Mouse (Mus musculus): ENCODE measurements around the gene Epb41l3. TPM values are rescaled to one million over a fixed set of nuclear protein-coding genes. Genes with fewer than 3 reads are reported as not detected.
A peak's percentile ranks its signal among the peaks of the same experiment; 100 is the strongest.

The Epb41l3 gene
- 11.6 and 16.8 TPM in 2 replicates for total RNA-seq (2012; rRNA removed)

DNA sequence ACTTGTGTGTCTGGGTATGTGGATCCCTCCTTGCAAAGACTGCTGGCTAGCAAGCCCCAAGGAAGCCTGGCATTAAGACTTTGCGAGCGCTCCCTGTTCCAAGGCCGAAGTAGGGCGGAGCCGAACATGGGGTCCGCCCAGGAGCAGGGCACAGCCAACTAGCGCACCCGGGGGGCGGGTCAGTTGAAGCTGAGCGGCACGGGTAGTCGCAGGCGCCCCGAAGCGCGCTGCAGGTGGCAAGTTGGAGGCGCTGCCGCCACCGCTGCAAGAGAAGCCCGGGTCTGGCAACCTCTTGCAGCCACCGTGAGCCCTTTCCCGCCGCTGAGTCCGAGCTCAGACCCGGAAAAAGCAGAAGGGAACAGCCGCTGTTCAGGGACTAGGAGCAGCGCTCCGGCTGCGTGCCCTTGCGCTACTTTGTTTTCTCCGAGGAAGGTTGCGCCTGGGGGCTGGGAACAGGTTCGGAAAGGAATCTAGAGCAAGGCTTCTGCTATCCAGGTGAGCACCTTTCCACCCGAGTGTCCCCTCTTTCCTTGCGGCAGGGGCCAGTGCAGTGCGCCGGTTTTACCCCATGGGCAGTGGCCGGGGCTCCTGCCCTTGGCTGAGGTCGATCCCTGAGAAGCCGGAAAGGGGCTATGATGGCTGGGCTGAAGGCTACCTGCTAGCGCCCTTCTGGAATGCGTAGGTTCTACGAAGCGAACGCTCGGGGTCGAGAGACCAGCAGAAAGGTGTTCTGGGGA lies at the start of gene Epb41l3:
Epb41l3 (plus strand) TSS at position 183 of the 737 bp plus-strand sequence.
- TF ChIP-seq ZC3H11A (IDR thresholded peaks at IDR 0.05; ENCODE audit: borderline replicate concordance, low read depth, low read length) (no peak), MAFK (IDR thresholded peaks at IDR 0.05; ENCODE audit: insufficient read depth, low read depth, low read length) (no peak), ZNF384 (IDR thresholded peaks at IDR 0.05; ENCODE audit: low read depth, low read length) (no peak), HCFC1 (IDR thresholded peaks at IDR 0.05; ENCODE audit: borderline replicate concordance, insufficient read depth, low read length) (no peak)
- DNase-seq (ENCODE audit: low read depth, low spot score), result peak; percentile 75
- Histone ChIP-seq H3K27ac (ENCODE audit: insufficient read depth, low read depth, low read length, poor library complexity, severe bottlenecking) (no peak within 1 kb of the TSS), H3K9me3 (ENCODE audit: control insufficient read depth, insufficient read depth, low read depth, low read length) (no peaks in the 10 kb centered on the region), H3K36me3 (ENCODE audit: control insufficient read depth, insufficient read depth, low read length, poor library complexity, severe bottlenecking) (no peaks in the 10 kb centered on the region), H3K4me3 (ENCODE audit: insufficient read depth in 1 of 2, low read depth in 1 of 2, low read length in 2 of 2, poor library complexity in 1 of 2, severe bottlenecking in 1 of 2) (peak within 1 kb of the TSS; percentile 62 to 74), H3K4me1 (ENCODE audit: control insufficient read depth in 2 of 2, insufficient read depth in 2 of 2, low read length in 2 of 2, poor library complexity in 1 of 2) (no peaks in the 10 kb centered on the region), H3K9ac (ENCODE audit: insufficient read depth, low read depth, low read length, poor library complexity, severe bottlenecking) (peak within 1 kb of the TSS; percentile 9; the same call in 1 of the 2 replicates)
- in situ Hi-C loops (cut with MboI; ENCODE audit: low sequenced_read_pairs in 2 of 2, unreplicated experiment in 2 of 2), result no loop called here

DNA sequence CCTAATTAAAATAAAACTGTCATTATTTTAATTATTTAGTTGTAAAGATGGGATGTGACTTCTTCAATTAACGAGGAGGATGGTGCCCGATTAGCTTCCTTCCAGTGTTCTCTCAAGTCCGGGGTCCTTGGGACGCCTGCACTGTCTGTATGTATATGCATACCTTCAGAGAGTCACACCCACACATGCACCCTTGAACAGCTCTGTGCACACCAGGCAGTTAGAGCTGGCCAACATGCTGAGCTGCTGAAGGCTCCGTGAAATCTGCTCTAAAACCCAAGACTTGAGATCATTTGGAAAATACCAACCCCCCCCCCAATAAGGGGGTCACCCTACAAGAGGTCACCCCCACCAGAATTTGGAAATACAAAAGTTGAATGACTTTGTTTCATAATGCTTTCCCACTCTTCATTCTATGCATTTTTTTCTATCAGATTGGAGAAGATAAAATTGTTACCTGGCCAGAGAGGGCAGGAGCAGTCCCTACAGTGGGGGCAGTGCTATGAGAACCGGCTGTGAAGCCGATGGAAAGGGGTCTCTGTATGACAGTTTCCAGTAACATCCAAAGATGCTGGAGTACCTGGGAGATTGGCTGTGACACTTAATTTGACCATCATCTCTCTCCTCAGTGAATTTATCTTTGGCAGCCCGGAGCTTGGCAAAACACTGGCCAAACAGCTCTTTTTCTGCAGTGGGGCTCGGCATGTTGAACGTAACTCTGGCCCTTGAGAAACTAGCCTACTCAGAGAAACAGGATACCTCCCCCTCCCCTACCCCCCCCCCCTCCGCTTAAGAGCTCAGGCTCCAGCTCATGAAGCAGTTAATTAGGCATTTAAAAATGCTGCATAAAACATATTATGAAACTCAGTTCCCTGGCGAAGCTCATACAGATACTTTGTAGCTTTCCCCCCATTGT lies 36.5 kb upstream of the Epb41l3 start:
- Histone ChIP-seq H3K9ac (ENCODE audit: insufficient read depth, low read depth, low read length, poor library complexity, severe bottlenecking) (no peak overlapping the region), H3K27ac (ENCODE audit: insufficient read depth, low read depth, low read length, poor library complexity, severe bottlenecking) (no peak overlapping the region), H3K4me3 (ENCODE audit: insufficient read depth in 1 of 2, low read depth in 1 of 2, low read length in 2 of 2, poor library complexity in 1 of 2, severe bottlenecking in 1 of 2) (no peak overlapping the region), H3K36me3 (ENCODE audit: control insufficient read depth, insufficient read depth, low read length, poor library complexity, severe bottlenecking) (no peaks in the 10 kb centered on the region), H3K9me3 (ENCODE audit: control insufficient read depth, insufficient read depth, low read depth, low read length) (no peaks in the 10 kb centered on the region), H3K4me1 (ENCODE audit: control insufficient read depth in 2 of 2, insufficient read depth in 2 of 2, low read length in 2 of 2, poor library complexity in 1 of 2) (no peaks in the 10 kb centered on the region)
- in situ Hi-C loops (cut with MboI; ENCODE audit: low sequenced_read_pairs in 2 of 2, unreplicated experiment in 2 of 2), result no loop called here
- no peak for DNase-seq (ENCODE audit: low read depth, low spot score)
- TF ChIP-seq MAFK (IDR thresholded peaks at IDR 0.05; ENCODE audit: insufficient read depth, low read depth, low read length) (no peak), HCFC1 (IDR thresholded peaks at IDR 0.05; ENCODE audit: borderline replicate concordance, insufficient read depth, low read length) (no peak), ZC3H11A (IDR thresholded peaks at IDR 0.05; ENCODE audit: borderline replicate concordance, low read depth, low read length) (no peak), CHD2 (IDR thresholded peaks at IDR 0.05; ENCODE audit: low read depth, low read length) (no peak), ZNF384 (IDR thresholded peaks at IDR 0.05; ENCODE audit: low read depth, low read length) (no peak)

DNA sequence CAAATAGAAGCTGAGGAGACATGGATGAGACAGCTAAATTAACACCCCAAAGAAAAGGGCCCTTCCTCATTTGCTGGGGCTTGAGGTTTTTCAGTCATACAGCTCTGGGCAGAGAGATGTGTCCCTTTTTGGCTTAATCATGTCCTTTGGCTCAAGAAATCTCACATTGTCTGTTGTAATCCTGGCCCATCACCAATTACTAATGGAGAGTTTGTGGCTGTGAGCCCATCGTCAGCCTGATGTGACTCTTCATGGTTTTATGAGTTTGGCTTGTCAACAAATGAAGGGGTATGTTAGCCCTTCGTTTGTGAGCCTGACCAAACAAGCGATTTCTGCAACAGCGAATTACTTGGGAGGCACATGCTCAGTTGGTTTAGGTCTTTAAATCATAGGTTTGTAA lies 34.0 kb upstream of the Epb41l3 start:
- in situ Hi-C loops (cut with MboI; ENCODE audit: low sequenced_read_pairs in 2 of 2, unreplicated experiment in 2 of 2), result no loop called here
- Histone ChIP-seq H3K4me3 (ENCODE audit: insufficient read depth in 1 of 2, low read depth in 1 of 2, low read length in 2 of 2, poor library complexity in 1 of 2, severe bottlenecking in 1 of 2) (no peak overlapping the region), H3K9ac (ENCODE audit: insufficient read depth, low read depth, low read length, poor library complexity, severe bottlenecking) (no peak overlapping the region), H3K27ac (ENCODE audit: insufficient read depth, low read depth, low read length, poor library complexity, severe bottlenecking) (no peak overlapping the region), H3K4me1 (ENCODE audit: control insufficient read depth in 2 of 2, insufficient read depth in 2 of 2, low read length in 2 of 2, poor library complexity in 1 of 2) (no peaks in the 10 kb centered on the region), H3K9me3 (ENCODE audit: control insufficient read depth, insufficient read depth, low read depth, low read length) (no peaks in the 10 kb centered on the region), H3K36me3 (ENCODE audit: control insufficient read depth, insufficient read depth, low read length, poor library complexity, severe bottlenecking) (no peaks in the 10 kb centered on the region)
- DNase-seq (ENCODE audit: low read depth, low spot score), result no peak
- TF ChIP-seq ZNF384 (IDR thresholded peaks at IDR 0.05; ENCODE audit: low read depth, low read length), result no peak
- no peak for TF ChIP-seq HCFC1 (IDR thresholded peaks at IDR 0.05; ENCODE audit: borderline replicate concordance, insufficient read depth, low read length)
- no peak for TF ChIP-seq MAFK (IDR thresholded peaks at IDR 0.05; ENCODE audit: insufficient read depth, low read depth, low read length)
- TF ChIP-seq ZC3H11A (IDR thresholded peaks at IDR 0.05; ENCODE audit: borderline replicate concordance, low read depth, low read length), result no peak
- TF ChIP-seq CHD2 (IDR thresholded peaks at IDR 0.05; ENCODE audit: low read depth, low read length), result no peak

DNA sequence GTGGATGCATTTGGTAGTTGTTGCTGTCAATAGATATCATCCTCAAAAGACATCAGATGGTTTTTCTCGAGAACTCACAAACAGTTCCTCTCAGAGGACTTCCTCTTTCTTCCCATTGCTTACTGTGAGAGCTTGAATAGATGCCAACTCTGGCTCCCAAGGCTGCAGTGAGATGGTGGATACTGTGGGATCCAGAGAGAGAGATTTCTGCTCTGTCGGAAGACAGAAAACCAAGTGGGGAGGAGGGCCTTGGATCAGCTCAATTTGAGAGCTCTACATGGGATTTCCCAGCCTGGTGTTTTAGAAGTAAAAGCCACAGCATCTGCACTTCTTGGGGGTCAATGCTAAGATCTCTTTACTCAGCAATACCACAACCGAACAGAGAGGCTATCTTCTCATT lies 26.7 kb upstream of the Epb41l3 start:
- H3K36me3 ChIP-seq (ENCODE audit: control insufficient read depth, insufficient read depth, low read length, poor library complexity, severe bottlenecking), result no peaks in the 10 kb centered on the region

More for the DNA sequence above, 26.7 kb upstream of the Epb41l3 start:
- Histone ChIP-seq H3K4me1 (ENCODE audit: control insufficient read depth in 2 of 2, insufficient read depth in 2 of 2, low read length in 2 of 2, poor library complexity in 1 of 2) (no peaks in the 10 kb centered on the region), H3K4me3 (ENCODE audit: insufficient read depth in 1 of 2, low read depth in 1 of 2, low read length in 2 of 2, poor library complexity in 1 of 2, severe bottlenecking in 1 of 2) (no peak overlapping the region), H3K9ac (ENCODE audit: insufficient read depth, low read depth, low read length, poor library complexity, severe bottlenecking) (no peak overlapping the region), H3K9me3 (ENCODE audit: control insufficient read depth, insufficient read depth, low read depth, low read length) (no peaks in the 10 kb centered on the region), H3K27ac (ENCODE audit: insufficient read depth, low read depth, low read length, poor library complexity, severe bottlenecking) (no peak overlapping the region)
- TF ChIP-seq ZC3H11A (IDR thresholded peaks at IDR 0.05; ENCODE audit: borderline replicate concordance, low read depth, low read length) (no peak), ZNF384 (IDR thresholded peaks at IDR 0.05; ENCODE audit: low read depth, low read length) (no peak), HCFC1 (IDR thresholded peaks at IDR 0.05; ENCODE audit: borderline replicate concordance, insufficient read depth, low read length) (no peak), MAFK (IDR thresholded peaks at IDR 0.05; ENCODE audit: insufficient read depth, low read depth, low read length) (no peak), CHD2 (IDR thresholded peaks at IDR 0.05; ENCODE audit: low read depth, low read length) (no peak)
- in situ Hi-C loops (cut with MboI; ENCODE audit: low sequenced_read_pairs in 2 of 2, unreplicated experiment in 2 of 2), result no loop called here
- no peak for DNase-seq (ENCODE audit: low read depth, low spot score)

Data from ES-E14 (cell line).